Mouse (Mus musculus) neutrophil, adult 5-6 weeks (primary cell): ENCODE measurements around the gene B4galnt2. TPM values are rescaled to one million over a fixed set of nuclear protein-coding genes. Genes with fewer than 3 reads are reported as not detected.

Experiments
- ATAC-seq: fragments of 151-379, 151-347 bp; 2 replicates; pipeline ENCODE4 v1.8.0; 2017; ENCODE audit warnings: mild to moderate bottlenecking, moderate TSS enrichment; ENCODE audit not compliant: insufficient number of reproducible peaks, poor library complexity, low FRiP score, severe bottlenecking; ENCODE audit errors: extremely low read depth
- total RNA-seq: library from RNA; stranded (forward); fragments of 200-1000 nt; gene quantifications from 2 replicates; pipeline ENCODE4 v1.2.3, GENCODE M21; 2017

Gene B4galnt2
- total RNA-seq, 1 experiment from 2014 or later = 2.1 TPM

GRCm38 (mm10) chr11:95843421-95843950, 71.2 kb downstream of the B4galnt2 start:
- ATAC-seq = no peak

DNA sequence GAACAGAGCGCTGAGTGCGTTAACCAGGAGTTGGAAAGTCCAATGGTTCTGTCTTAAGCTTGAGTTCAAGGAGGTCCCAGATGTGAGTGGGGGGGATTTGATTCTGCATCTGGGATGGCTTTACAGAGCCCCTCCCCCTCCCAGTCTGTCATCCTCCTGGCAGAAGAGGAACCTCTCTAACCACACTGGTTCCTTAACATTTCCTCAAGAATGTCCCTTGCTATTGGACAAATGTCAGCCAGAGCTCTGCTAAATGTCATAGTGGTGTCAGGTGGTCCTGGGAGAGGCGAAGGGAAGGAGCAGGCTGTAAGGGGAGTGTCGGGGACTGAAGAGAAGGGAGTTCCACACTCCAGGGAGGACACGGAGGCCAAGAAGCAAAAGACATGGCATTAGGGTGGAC, 71.7 kb downstream of the B4galnt2 start:
- no peak for ATAC-seq

GRCm38 (mm10) chr11:95842074-95842681, 72.5 kb downstream of the B4galnt2 start, which contains the start of gene Abi3:
Abi3 (minus strand) TSS chr11:95842476.
- ATAC-seq = peak; percentile 81

DNA sequence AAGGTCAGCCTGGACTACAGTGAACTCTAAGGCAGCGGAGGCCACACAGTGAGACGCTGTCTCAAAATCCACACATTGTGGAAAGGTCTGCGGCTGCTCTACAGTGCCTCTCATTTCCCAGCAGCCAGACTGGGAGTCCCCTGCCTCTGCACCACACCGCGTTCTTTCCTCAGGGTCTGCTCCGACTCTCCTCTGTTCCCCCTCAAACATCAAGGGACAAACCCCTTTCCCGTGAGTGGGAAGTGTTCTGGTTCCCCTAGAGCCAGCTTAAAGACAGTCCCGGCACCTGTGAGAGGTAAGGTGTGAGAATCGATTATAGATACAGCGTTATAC, 73.2 kb downstream of the B4galnt2 start:
- no peak for ATAC-seq

GRCm38 (mm10) chr11:95840694-95841497, 73.8 kb downstream of the B4galnt2 start:
- no peak for ATAC-seq

DNA sequence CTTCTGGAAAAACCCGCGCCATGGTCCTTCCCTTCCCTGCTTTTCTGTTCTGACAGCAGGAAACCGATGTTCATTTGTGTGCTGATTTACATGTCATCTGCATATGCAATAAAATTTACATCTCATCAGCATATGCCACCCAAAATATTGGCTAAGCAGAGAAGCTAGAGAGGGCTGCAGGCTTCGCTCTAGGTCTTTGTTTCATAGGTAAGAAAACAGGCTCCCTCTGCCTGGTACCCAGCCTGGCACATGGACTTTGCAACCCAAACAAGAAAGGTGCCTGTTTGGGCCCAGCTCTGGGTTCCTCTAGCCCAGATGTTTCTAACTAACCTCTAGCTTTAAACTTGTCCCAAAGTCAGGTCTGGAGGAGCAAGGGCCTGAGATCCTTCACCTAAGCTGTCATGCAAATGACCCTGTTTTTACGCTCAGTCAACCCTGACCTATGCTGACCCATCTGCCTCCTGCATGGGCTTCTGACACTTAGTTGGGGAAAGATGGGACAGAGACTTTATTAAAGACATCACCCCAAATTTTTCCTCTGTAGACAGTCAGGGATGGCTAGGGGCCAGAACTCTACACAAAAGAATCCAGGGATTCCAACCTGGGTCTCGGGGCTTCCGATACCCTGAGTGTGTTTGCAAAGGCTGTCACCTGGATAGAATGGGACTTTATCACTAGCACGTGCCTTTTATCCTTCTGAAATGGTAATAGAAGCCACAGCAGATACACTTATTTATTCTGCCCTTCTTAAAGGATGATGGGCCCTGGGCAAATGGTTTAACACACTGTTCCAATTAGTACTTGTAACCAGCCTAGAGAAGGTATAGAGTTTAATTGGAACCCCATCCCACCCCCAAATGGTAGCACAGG, 75.5 kb downstream of the B4galnt2 start:
- no peak for ATAC-seq

DNA sequence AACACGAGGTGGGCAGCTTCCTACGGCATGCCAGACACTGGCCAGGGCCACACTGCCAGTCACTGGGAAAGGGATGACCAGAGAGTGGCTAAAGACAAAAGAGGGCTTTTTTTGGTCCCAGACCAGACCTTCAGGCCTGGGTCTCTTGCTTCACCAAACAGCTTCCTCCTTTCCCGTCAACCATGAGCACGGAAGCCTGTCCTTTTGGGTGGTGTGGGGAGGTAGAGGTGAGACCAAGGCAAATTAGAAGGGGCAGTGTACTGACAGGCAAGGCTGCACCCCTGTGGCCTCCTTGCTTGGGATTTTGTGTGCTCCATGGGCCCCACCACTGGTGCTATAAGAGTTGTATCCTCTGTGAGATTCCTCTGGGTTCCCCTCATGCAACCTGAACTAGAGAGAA, 76.1 kb downstream of the B4galnt2 start:
- no peak for ATAC-seq

DNA sequence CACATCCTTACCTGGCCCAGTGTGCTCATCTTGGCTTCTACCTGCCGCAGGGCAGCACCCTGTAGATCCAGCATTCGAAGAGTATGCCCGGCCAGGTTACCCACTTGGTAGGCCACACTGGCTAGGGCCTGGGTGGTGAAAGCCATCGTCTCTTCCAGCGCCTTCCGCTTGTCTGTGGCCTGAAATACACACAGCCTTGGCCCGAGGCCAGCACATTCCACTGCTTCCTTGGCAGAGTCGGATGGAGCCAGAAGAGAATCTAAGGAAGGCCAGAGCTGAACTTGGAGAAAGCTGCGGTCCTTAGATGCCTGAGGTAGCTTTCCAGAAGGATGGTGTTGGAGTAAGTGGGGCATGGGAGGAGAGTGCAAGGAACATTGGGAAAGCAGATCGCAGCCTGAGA, 77.6 kb downstream of the B4galnt2 start, which contains the start of gene Gngt2:
Gene Gngt2, plus strand, starts transcription at position 158 of the 400 bp plus-strand sequence.
- ATAC-seq = no peak

DNA sequence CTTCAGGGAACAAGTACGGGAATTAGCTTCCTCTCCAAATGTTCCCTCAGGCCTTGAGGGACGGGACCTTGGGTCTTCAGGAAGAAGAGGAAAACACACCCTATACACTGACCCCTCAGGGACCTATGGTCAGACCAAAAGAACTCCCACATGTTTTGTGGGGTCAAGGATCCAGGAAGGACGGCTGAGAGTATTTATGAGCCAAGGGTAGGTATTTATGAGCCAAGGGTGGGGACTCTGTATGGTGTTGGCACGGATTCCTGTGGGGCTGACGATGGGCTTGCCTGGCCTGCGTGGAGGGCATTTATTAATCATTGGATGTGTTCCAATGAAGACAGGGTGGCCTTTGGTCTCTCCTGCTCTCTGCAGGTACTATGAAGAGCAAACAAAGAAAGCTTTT, 78.3 kb downstream of the B4galnt2 start:
- no peak for ATAC-seq

DNA sequence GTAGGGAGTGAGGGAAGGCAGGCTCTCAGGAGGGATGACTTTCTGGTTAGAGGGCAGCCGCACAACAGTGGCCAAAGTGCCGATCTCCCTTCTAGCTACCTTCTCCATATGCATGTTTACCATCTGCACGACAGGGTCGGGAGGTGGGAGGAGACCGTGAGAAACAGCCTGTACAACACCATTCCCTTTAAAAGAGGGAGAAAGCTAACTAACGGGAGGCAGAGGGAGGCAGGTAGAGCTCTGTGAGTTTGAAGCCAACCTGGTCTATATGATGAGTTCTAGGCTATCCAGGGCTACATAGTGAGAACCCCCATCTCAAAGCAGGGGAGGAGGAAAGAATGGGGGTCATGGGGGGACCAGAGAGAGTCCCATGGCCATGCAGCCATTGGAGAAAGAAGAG, 78.9 kb downstream of the B4galnt2 start:
- ATAC-seq = no peak

DNA sequence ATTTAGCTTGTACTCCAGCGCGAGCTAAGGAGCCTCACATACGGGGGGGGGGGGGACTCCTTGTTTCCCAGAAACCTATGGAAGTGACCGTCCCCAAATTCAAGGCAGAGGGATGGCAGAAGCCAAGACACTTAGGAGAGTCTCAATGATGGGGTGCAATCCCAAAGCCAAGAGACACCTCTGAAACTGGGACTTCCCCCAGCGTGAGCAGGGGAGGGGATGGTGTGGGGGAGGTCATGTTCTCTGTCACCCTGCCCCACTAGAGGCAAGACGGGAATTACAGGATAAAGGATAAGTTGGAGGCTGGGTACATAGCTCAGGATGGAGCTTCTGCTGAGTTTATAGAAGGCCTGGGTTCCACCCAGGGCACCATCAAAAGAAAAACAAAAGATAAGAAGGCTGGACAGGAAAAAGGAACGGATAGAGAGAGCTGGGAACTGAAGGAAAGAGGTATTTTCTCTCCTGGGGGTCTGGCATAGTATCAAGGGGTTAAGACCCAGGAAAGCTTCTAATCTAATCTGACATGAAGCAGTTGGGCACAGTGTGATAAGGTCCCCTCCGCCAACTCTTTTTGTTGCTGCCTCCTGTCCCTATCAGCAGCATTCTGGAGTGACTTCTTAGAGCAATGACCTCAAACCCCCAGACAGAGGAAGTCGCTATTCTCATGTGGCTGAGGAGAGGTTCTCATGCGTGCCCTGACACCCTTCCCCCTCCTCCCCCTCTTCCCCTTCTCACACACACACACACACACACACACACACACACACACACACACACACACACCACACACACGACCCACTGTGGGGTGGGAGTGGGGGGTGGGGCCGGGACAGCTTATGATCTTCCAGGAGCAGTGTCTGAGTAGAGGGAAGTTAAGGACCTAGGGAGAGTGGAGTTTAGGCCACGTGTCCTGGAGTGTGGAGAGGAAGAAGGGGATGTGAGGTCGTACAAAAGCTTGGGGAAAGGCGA, 79.7 kb downstream of the B4galnt2 start:
- ATAC-seq = peak; percentile 53

- ATAC-seq = peak; percentile 53
Measured at GRCm38 (mm10) chr11:95834143-95834667, 80.5 kb downstream of the B4galnt2 start.

GRCm38 (mm10) chr11:95833631-95834142, 81.0 kb downstream of the B4galnt2 start:
- ATAC-seq = no peak

DNA sequence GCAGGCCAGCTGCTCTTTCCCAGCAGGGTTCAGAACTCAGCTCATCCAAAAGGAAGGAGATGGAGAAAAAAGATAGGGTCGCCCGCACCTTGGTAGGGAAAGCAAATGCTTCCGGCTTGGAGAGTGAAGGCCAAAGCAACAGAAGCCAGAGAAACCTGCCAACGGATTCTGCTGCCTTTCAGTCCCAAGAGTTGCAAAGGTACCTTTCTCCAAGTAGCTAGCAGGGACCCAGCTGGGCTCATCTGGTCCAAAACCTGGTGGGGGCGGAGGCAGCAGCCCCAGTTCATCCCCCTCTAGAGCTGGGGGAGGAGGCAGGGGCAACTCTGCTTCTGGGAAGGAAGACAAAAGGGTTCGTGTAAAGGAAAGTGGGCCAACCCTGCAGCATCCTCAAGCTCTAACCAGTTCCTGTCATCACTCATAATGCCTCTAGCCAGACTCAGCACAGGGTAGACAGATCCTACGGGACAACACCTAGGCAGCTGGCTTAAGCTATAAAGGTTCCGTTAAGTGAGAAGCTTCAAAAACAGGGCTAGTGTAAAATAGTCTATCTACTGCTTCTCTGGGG, 81.6 kb downstream of the B4galnt2 start:
- ATAC-seq = no peak

GRCm38 (mm10) chr11:95832129-95833005, 82.3 kb downstream of the B4galnt2 start:
- no peak for ATAC-seq

- no peak for ATAC-seq
Measured at GRCm38 (mm10) chr11:95831641-95832040, 83.0 kb downstream of the B4galnt2 start.

- no peak for ATAC-seq
Measured at GRCm38 (mm10) chr11:95831276-95831619, 83.4 kb downstream of the B4galnt2 start.
